Mouse (Mus musculus): ENCODE data around the gene Rmdn2. TPM values are rescaled to one million over a fixed set of nuclear protein-coding genes. Genes with fewer than 3 reads are reported as not detected.
A peak's percentile ranks its signal among the peaks of the same experiment; 100 is the strongest.

Gene Rmdn2
- polyA plus RNA-seq (2012; rRNA removed) = 2.5 and 2.7 TPM in 2 replicates

DNA sequence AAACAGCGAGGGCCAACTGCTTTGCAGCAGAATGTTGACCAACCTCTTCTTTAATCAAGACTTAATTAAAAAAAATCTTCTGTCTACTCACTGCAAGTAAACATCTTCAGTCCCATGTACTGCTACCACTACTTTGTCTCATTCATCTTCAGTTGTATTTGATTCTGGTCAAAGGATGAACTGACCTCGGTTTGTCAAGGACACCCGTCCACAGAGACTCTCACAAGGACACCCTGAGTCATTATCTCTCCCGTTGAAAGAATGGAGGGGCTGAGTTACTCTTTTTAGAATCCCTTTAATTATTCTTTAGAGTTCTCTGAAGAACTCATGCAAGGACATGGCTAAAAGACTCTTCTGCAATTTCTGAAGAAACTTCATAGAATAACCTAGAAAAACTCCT, at the start of gene Rmdn2:
Gene Rmdn2 (plus strand): TSS at position 319 of the 400 bp plus-strand sequence.
- no peak for DNase-seq (ENCODE audit: low read depth)

GRCm38 (mm10) chr17:79563067-79563620, 48.5 kb upstream of the Rmdn2 start:
- DNase-seq (ENCODE audit: low read depth) = no peak

- DNase-seq (ENCODE audit: low read depth) = no peak
These were observed 47.9 kb upstream of the Rmdn2 start for GRCm38 (mm10) chr17:79563721-79564120.

- DNase-seq (ENCODE audit: low read depth) = no peak
These were observed 46.3 kb upstream of the Rmdn2 start for GRCm38 (mm10) chr17:79565241-79565961.

DNA sequence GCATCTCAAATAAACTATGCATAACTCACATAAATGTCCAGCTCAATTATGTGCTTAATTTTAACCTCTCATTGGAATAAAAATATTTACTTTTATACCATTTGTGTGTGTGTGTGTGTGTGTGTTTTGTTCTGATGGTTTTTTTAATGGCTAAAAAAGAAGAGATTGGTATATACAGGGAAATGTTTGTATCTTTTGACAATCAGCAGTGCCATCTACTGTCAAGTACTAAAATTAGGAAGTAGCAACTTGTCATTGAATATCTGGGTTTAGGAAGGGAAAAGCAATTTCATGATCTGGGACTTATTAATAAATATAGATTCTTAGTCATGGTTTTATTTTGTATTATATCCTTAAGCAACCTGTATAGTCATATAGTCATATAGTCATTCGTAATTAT, 43.3 kb upstream of the Rmdn2 start:
- DNase-seq (ENCODE audit: low read depth) = no peak

GRCm38 (mm10) chr17:79578328-79578727, 33.3 kb upstream of the Rmdn2 start:
- DNase-seq (ENCODE audit: low read depth) = no peak

- DNase-seq (ENCODE audit: low read depth) = no peak
These were observed 31.3 kb upstream of the Rmdn2 start for GRCm38 (mm10) chr17:79580264-79580920.

GRCm38 (mm10) chr17:79583466-79583865, 28.2 kb upstream of the Rmdn2 start:
- DNase-seq (ENCODE audit: low read depth) = no peak

DNA sequence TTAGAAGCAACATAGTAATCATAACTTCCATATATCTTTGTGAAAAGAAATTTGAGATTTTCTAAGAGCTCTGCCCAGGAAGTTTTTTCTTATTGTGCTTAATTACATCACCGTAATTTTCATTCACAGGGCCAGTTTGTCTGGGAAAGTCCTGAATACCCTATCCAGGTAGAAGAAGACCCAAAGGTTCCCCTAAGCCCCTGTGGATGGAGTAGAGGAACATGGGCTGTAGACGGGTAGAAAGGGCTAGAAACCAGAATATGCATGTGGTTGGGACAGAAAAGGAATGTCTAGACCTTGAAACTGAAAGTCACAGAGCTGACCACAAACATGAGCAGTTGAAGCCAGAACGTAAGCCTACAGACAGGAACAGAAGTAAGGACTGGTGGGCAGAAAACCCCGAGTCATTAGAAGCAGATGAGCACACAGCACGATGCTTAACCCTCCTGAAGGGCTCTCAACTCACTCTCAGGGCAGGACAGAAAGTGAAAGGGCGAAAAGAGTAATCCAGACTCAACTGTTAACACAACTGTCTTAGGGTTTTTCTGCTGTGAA, 27.3 kb upstream of the Rmdn2 start:
- no peak for DNase-seq (ENCODE audit: low read depth)

DNA sequence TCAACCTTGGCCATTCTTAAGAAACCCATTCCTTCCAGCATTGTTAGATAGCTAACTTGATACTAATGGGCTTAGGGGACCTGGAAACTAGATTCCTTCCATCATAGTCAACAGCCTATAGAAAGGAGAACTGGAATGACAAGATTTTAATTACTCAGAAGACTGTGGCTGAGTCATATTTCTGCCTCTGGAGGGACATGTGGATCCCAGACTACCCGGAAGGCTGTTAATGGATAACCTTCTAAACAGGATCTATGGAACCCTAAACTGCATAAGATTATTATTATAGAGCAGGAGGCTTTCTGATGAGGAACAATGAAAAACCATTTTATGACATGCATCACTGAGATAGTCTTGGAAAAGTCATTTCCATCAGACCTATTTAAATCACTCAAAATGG, 21.8 kb upstream of the Rmdn2 start:
- no peak for DNase-seq (ENCODE audit: low read depth)

DNA sequence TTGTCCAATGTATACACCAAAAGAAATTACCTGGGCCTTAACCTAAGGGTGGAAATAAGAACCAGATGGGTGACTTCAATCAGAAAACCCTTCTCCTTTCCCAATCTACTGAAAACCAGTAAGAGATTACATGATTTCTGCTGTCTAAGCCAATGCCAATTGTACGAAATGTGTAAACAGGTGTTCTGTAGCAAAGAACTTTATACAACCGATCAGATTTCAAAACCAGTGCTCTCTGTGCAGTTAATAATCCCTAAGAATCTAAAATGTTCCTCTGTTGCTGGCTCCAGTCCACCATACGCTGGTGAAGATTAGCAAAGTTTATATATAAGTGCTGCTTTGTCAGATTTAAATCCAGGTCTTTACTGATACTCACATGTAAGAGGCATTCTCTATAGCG, 15.7 kb upstream of the Rmdn2 start:
- DNase-seq (ENCODE audit: low read depth) = peak; percentile 77

GRCm38 (mm10) chr17:79598151-79598550, 13.5 kb upstream of the Rmdn2 start:
- DNase-seq (ENCODE audit: low read depth) = no peak

DNA sequence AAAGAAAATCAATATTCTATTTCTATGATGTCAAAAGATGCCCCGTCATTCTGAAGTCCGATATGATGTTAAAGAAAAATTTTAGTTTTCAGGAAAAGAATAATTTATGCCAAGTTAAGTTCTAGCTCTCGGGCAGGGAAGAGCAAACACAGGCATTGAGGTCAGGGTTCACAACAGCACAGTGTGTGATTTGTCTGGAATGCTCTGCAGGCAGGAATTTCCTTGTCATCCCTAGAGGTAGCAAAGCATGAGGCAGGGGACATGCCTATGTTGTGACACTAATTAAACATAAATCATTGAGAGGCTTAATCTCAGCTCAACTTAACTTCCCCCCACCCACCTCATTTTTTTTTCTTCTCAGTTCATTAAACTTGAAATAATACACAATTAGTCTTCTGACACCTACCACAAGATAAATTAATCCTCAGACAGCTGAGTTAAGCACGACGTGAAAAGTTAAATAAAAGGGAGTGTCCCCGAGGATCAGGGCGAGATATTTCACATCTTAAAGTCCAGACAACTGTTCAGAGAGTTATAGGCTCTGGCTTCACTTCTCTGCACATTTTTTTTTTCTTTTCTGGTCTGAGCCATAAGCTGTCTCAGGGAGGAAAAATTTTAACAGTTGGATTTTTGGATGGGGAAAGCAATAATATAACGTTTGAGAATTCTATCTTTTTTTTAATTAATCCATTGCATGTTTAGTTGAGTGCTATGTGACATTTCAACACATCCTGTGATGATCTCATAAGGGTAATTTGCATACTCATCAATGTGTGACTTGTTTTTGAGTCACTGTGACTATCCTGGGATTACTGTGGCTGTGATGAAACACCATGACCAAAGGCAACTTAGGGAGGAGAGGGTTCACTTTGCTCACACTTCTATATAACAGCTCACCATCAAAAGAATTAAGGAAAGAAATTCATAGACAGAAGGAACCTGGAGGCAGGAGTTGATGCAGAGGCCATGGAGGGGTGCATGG, 12.8 kb upstream of the Rmdn2 start:
- peak; percentile 22 for DNase-seq (ENCODE audit: low read depth)

DNA sequence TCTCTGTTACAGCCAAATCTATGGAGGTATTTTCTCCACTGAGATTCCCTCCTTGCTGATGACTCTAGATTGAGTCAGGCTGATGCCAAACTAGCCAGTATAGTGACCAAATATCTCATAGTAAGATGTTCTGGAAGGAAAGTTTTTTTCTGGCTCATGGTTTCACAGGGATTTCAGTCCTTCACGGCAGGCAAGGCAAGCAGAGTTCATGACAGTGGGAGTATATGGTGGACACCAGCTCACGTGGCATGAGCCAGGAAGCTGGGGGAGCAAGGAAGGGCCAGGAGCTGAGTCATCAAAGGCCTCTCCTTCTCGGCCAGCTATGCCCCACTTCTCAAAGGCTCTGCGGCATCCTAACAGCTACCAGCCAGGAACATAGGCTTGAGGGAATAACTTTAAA, 11.6 kb upstream of the Rmdn2 start:
- DNase-seq (ENCODE audit: low read depth) = no peak

GRCm38 (mm10) chr17:79602381-79602780, 9.3 kb upstream of the Rmdn2 start:
- no peak for DNase-seq (ENCODE audit: low read depth)

DNA sequence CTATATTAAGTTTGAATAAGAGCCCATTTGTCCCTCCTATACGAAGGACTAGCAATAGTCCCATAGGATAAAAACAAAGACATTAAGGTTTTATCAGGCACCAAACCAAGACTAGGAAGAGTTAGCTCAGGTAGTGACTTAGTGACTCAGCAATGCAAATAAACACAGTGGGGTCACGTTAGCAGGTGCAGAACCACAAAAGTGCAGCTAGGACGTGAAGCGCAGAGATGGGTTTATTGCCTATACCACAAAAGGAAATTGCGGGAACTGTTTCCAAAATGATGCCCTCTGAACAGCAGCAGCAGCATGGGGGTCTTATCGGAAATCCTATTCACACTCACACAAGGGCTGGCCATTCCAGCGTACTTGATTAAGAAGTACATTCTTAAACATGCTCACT, 8.2 kb upstream of the Rmdn2 start:
- DNase-seq (ENCODE audit: low read depth) = no peak

DNA sequence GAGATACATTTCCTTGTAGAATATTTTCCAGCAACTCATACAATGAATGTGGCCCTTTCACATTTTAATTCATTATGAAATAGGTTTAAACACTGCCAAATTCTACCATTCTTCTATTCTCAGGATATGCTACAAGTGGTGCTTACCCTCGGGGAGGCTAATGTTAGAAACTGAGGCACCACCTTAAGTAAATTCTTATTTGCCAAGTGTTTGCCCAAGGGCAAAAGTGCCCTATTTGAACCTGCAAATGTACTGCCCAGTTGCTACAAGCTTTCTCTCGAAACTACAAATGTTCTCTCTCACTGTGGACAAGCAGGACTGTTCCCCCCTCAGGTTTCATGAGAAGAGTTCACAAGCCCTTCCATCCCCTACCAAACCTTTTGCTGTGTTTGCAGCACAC, 5.9 kb upstream of the Rmdn2 start:
- no peak for DNase-seq (ENCODE audit: low read depth)

- DNase-seq (ENCODE audit: low read depth) = no peak
These were observed 2.0 kb upstream of the Rmdn2 start for GRCm38 (mm10) chr17:79609697-79610096.

- no peak for DNase-seq (ENCODE audit: low read depth)
These were observed 1.4 kb upstream of the Rmdn2 start for GRCm38 (mm10) chr17:79610163-79610755.

DNA sequence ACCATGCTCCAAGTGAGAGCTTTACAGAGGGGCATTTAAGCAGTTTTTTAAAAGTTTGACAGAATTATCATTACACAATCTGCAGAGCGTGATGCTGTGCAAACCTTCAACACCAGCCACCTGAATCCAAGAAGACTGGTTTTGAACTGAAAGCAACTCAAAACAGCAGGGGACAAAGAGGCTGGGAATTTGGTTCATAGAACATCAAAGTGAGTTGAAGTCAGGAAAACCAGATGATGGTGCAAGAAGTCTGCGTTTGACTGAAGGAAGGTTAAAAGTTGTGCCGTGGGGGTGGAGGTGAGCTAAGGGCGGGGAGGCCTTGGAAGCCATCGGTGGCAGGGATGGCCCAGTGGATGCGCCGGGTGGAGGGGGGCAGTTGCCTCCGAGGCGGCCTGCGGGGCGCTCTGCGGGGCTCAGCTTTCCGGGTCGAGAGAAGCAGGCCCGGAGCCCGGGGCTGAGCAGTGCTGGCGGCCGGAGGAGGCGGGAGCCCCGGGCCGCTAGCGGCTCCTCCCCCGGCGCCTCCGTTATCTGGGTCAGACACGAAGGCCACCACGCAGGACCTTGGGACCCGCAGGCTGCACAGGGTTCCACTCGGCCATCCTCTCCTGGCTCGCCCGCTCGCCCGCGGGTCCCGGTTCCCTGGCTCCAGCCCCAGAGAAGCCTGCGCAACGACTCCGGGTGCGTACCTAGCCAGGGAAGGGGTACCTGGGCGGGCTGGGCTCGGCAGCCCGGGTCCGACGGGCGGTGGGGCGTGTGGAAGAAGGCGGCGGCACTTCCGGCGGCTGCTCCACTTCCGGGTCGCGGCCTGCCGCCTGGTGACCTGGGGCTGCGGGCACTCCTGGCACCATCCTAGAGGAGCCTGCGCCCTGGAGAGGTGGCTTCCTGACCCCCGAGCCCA, 3.3 kb downstream of the Rmdn2 start:
- no peak for DNase-seq (ENCODE audit: low read depth)
